Mouse (Mus musculus): ENCODE measurements around the gene D630039A03Rik.
A peak's percentile ranks its signal among the peaks of the same experiment; 100 is the strongest.

Gene D630039A03Rik

GRCm38 (mm10) chr4:57927464-57928205, 11.5 kb upstream of the D630039A03Rik start:
- DNase-seq (ENCODE audit: inconsistent ontology term), result no peak

GRCm38 (mm10) chr4:57924556-57925071, 8.5 kb upstream of the D630039A03Rik start:
- DNase-seq (ENCODE audit: inconsistent ontology term), result no peak

GRCm38 (mm10) chr4:57922171-57922570, 6.1 kb upstream of the D630039A03Rik start:
- DNase-seq (ENCODE audit: inconsistent ontology term), result no peak

- DNase-seq (ENCODE audit: inconsistent ontology term), result no peak
Measured at GRCm38 (mm10) chr4:57920522-57920921, 4.4 kb upstream of the D630039A03Rik start.

- DNase-seq (ENCODE audit: inconsistent ontology term), result peak; percentile 53
Measured at GRCm38 (mm10) chr4:57919494-57920423, 3.7 kb upstream of the D630039A03Rik start.

GRCm38 (mm10) chr4:57916711-57917110, 614 bp upstream of the D630039A03Rik start:
- no peak for DNase-seq (ENCODE audit: inconsistent ontology term)

GRCm38 (mm10) chr4:57915216-57915965, 706 bp downstream of the D630039A03Rik start:
- peak; percentile 36 for DNase-seq (ENCODE audit: inconsistent ontology term)

GRCm38 (mm10) chr4:57914193-57915190, 1.6 kb downstream of the D630039A03Rik start:
- no peak for DNase-seq (ENCODE audit: inconsistent ontology term)

GRCm38 (mm10) chr4:57913021-57913420, 3.1 kb downstream of the D630039A03Rik start:
- no peak for DNase-seq (ENCODE audit: inconsistent ontology term)

GRCm38 (mm10) chr4:57908860-57909259, 7.2 kb downstream of the D630039A03Rik start:
- no peak for DNase-seq (ENCODE audit: inconsistent ontology term)

- no peak for DNase-seq (ENCODE audit: inconsistent ontology term)
Measured at GRCm38 (mm10) chr4:57906708-57907107, 9.4 kb downstream of the D630039A03Rik start.

- DNase-seq (ENCODE audit: inconsistent ontology term), result no peak
Measured at GRCm38 (mm10) chr4:57904638-57905037, 11.5 kb downstream of the D630039A03Rik start.

- peak; percentile 48 for DNase-seq (ENCODE audit: inconsistent ontology term)
Measured at GRCm38 (mm10) chr4:57904211-57904610, 11.9 kb downstream of the D630039A03Rik start.

GRCm38 (mm10) chr4:57902619-57903018, 13.5 kb downstream of the D630039A03Rik start:
- no peak for DNase-seq (ENCODE audit: inconsistent ontology term)

GRCm38 (mm10) chr4:57901210-57901609, 14.9 kb downstream of the D630039A03Rik start:
- no peak for DNase-seq (ENCODE audit: inconsistent ontology term)

- no peak for DNase-seq (ENCODE audit: inconsistent ontology term)
Measured at GRCm38 (mm10) chr4:57896631-57897030, 19.5 kb downstream of the D630039A03Rik start.

- no peak for DNase-seq (ENCODE audit: inconsistent ontology term)
Measured at GRCm38 (mm10) chr4:57895902-57896301, 20.2 kb downstream of the D630039A03Rik start.

GRCm38 (mm10) chr4:57895140-57895539, 21.0 kb downstream of the D630039A03Rik start:
- DNase-seq (ENCODE audit: inconsistent ontology term), result no peak

GRCm38 (mm10) chr4:57892001-57892586, 24.0 kb downstream of the D630039A03Rik start:
- DNase-seq (ENCODE audit: inconsistent ontology term), result no peak

- DNase-seq (ENCODE audit: inconsistent ontology term), result no peak
Measured at GRCm38 (mm10) chr4:57889773-57890172, 26.3 kb downstream of the D630039A03Rik start.

Data from Muller cell, postnatal 12 days (primary cell).